Mouse (Mus musculus) left cerebral cortex, adult 2 months (tissue): ENCODE measurements around the gene Sema3c. TPM values are rescaled to one million over a fixed set of nuclear protein-coding genes. Genes with fewer than 3 reads are reported as not detected.

Experiments used
- DNase-seq, 2 experiments: peaks; one replicate each; pipeline ENCODE4 v3.0.0; 2021 to 2022; ENCODE audit warnings: low spot score in 2 of 2, mixed read lengths in 1 of 2; ENCODE audit errors: extremely low spot score in 1 of 2
- H3K27ac ChIP-seq: fragments of 200-600 bp; 2 replicates; pipeline ENCODE4 v1.8.1; 2022
- H3K4me3 ChIP-seq: fragments of 200-600 bp; 2 replicates; pipeline ENCODE4 v1.8.1; 2022
- CTCF ChIP-seq: fragments of 200-600 bp; IDR thresholded peaks from 2 replicates; pipeline ENCODE4 v1.8.1; 2022; ENCODE audit warnings: antibody characterized with exemption, mild to moderate bottlenecking, moderate library complexity
- intact Hi-C: fragments of 180-260 bp; cut with DNase I; formaldehyde crosslinking; loops from one replicate; pipeline ENCODE4 v1.15.1; 2025
- total RNA-seq, 2 experiments: library from RNA; stranded (reverse); gene quantifications; 2 replicates each; pipeline ENCODE4 v1.2.3; 2021

The Sema3c gene
- total RNA-seq, 2 experiments from 2014 or later, result 16.3 to 22.6 TPM

- no peak for DNase-seq
- H3K27ac ChIP-seq, result no peak overlapping the region
- TF ChIP-seq CTCF, result no peak
- H3K4me3 ChIP-seq, result no peak overlapping the region
- intact Hi-C loops, result no loop called here
Measured at GRCm38 (mm10) chr5:17582047-17582515, 8.0 kb downstream of the Sema3c start.

DNA sequence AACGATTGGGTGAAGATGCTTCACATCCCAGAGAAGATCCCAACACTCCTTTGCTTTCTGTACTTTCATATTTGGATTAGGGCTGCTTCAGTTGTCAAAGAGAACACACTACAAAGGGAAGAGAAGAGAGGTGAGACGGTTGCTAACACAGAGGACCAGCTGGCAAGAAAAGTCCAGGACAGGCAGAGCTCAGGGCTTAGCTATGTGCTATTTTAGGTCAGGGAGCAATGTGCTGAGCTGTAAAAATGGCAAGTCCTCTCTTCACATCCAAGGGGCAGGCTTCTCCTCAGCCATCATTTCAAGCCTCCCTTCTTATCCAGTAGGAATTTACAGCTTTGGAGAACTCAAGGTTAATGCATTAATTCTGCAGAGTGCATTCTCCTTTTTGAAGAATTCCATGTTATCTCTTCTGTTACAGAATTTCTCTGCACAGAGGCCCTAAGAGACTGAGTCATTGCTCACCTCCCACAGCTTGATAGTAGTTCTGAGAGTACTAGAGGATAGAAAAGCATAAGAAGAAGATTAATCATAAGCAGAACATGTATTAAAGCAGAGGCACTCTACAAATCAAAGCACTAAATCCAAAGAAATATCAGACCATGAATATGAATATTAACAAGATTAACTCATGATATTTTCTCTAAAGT is 10.3 kb downstream of the Sema3c start:
- Histone ChIP-seq H3K4me3 (no peak overlapping the region), H3K27ac (no peak overlapping the region)
- TF ChIP-seq CTCF, result no peak
- no peak for DNase-seq
- intact Hi-C loops, result no loop called here

DNA sequence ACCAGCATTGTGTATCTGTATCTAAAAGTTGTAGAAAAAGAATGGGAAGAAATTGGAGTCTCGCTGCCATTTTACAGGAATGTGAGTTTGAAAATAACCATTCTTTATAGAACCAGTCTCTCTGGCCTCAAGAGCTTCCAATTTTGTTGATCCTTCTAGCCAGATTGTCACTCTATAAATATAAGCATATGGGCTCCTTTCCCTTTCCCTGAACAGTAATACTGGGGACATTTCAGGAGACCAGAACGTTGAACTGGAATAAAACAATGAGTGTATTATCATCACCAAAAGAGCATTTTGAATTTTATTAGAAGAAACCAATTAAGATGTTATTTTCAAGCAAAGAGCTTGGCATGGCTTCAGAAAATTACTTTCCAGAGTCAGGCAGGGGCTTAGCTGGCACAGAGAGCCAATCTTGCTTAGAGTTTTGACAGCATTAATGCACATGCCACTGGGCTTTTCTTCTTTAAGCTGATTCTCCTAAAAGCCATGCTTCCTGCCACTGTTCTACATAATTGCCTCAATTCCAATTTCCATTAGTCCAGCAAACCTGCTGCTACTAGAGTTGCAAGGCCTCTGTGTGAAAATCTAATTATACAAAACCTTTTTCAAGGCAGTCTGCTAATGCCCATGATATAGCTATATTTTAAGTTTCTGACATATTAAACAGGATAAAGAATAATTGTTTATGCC is 12.6 kb downstream of the Sema3c start:
- no peak for TF ChIP-seq CTCF
- intact Hi-C loops, result no loop called here
- no peak overlapping the region for H3K27ac ChIP-seq
- no peak for DNase-seq
- H3K4me3 ChIP-seq, result no peak overlapping the region

GRCm38 (mm10) chr5:17591908-17592307 is 17.8 kb downstream of the Sema3c start:
- no peak overlapping the region for H3K4me3 ChIP-seq
- intact Hi-C loops, result no loop called here
- no peak for DNase-seq
- H3K27ac ChIP-seq, result no peak overlapping the region
- TF ChIP-seq CTCF, result no peak

GRCm38 (mm10) chr5:17601700-17602099 is 27.6 kb downstream of the Sema3c start:
- DNase-seq, result no peak
- no peak overlapping the region for H3K27ac ChIP-seq
- H3K4me3 ChIP-seq, result no peak overlapping the region
- TF ChIP-seq CTCF, result no peak
- intact Hi-C loops, result no loop called here

DNA sequence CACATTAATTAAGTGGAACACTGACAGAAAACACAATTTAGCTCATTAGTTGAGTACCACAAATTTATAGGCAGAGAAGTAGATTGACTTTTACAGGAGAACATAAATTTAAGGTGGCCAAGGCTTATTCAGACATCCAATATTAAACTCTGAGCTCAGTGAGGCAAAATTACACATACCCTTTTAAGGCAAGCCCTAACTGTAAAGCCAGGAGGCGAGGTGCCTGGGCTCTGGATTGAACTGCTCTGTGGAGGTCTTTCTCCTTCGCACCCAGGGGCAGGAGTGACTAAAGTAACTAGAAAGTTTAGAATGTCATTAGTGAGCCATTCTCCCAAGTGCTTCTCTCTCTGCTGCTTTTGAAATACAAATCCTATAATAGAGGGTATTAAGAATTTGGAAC is 46.5 kb downstream of the Sema3c start:
- no peak for TF ChIP-seq CTCF
- DNase-seq, result no peak
- intact Hi-C loops, result no loop called here

GRCm38 (mm10) chr5:17622564-17622963 is 48.5 kb downstream of the Sema3c start:
- TF ChIP-seq CTCF, result no peak
- H3K4me3 ChIP-seq, result no peak overlapping the region
- intact Hi-C loops, result no loop called here
- no peak for DNase-seq
- no peak overlapping the region for H3K27ac ChIP-seq

More for the DNA sequence above, 46.5 kb downstream of the Sema3c start:
- Histone ChIP-seq H3K4me3 (no peak overlapping the region), H3K27ac (no peak overlapping the region)

DNA sequence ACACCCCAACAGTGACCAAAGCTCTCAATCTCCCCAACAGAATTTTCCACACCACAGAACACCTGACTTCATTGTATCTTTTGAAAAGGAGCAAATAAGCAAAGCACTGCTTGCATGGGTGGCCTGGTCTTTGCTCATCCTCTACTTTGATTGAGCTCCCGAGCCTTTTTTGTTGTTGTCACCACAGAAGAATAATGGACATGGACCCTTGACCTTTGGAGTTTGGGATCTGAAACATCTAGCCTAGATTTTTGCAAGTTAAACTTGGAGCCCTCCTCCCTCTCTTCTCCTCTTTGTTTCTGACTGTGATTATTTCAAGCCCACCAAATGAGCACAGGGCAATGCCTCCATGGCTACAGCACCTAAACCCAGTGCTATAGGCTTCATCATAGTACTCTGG is 54.5 kb downstream of the Sema3c start:
- no peak for TF ChIP-seq CTCF
- intact Hi-C loops, result no loop called here
- Histone ChIP-seq H3K27ac (no peak overlapping the region), H3K4me3 (no peak overlapping the region)
- no peak for DNase-seq

DNA sequence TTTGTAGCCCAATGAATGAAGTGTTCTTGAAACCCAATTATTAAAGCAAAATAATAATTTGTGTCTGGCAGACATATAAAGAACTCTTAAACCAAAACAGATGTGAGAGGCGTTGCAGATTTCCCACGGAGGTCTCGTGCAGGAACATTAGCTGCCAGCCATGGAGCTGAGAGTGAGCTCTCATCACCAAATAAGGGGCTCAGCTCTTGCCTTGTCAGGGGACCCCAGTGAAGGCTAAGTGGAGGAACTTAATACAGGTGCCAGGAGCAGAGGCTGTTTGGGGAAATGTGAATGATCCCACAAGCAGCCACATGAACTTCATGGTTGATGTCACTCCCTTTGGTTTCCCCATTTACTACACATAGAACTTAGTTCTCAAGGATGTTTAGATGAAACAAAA is 55.5 kb downstream of the Sema3c start:
- intact Hi-C loops, result no loop called here
- TF ChIP-seq CTCF, result no peak
- Histone ChIP-seq H3K27ac (no peak overlapping the region), H3K4me3 (no peak overlapping the region)
- DNase-seq, result no peak

GRCm38 (mm10) chr5:17639519-17639918 is 65.4 kb downstream of the Sema3c start:
- Histone ChIP-seq H3K27ac (no peak overlapping the region), H3K4me3 (no peak overlapping the region)
- intact Hi-C loops, result no loop called here
- no peak for DNase-seq
- TF ChIP-seq CTCF, result no peak

GRCm38 (mm10) chr5:17647643-17648226 is 73.7 kb downstream of the Sema3c start:
- intact Hi-C loops, result no loop called here
- DNase-seq, result no peak
- no peak overlapping the region for H3K27ac ChIP-seq
- no peak overlapping the region for H3K4me3 ChIP-seq
- no peak for TF ChIP-seq CTCF

DNA sequence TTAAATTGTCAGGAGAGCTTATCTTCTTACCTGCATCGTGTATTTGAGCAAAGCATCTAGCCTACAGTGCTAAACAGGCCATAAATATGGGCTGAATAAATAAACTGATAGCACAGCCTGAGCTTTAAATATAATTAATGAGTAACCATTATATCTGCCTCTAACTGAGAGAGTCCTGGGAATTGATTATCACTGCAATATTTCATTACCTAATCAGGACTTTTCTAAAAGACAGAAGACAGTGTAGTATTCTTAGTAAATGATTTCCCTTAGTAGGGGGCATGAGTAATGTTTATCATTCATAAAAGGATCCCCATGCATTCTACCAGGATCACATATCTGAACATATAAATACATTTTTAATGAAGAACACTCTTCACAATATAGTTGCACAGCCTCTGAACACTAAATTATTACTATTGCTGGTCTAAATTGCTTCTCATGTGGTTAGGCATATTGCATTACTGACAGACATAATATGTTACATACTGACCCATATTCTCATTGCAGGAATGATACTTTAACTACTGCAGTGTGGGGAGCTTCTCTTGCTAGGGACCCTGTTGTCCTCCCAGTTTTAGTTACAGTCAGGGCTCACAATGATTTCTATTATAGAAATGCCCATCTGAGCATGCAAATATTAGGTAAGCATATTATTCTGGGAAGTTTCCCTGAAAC is 74.9 kb downstream of the Sema3c start:
- TF ChIP-seq CTCF, result no peak
- no peak overlapping the region for H3K4me3 ChIP-seq
- no peak for DNase-seq
- H3K27ac ChIP-seq, result no peak overlapping the region
- intact Hi-C loops, result no loop called here
